Mouse (Mus musculus): Measurements from ENCODE around the gene Arl8a.
A peak's percentile ranks its signal among the peaks of the same experiment; 100 is the strongest.
"Not testable (repeated sequence)": the region's sequence is repeated elsewhere in the genome, so short reads cannot be mapped to it uniquely, and the experiment has no call there.

Gene Arl8a

DNA sequence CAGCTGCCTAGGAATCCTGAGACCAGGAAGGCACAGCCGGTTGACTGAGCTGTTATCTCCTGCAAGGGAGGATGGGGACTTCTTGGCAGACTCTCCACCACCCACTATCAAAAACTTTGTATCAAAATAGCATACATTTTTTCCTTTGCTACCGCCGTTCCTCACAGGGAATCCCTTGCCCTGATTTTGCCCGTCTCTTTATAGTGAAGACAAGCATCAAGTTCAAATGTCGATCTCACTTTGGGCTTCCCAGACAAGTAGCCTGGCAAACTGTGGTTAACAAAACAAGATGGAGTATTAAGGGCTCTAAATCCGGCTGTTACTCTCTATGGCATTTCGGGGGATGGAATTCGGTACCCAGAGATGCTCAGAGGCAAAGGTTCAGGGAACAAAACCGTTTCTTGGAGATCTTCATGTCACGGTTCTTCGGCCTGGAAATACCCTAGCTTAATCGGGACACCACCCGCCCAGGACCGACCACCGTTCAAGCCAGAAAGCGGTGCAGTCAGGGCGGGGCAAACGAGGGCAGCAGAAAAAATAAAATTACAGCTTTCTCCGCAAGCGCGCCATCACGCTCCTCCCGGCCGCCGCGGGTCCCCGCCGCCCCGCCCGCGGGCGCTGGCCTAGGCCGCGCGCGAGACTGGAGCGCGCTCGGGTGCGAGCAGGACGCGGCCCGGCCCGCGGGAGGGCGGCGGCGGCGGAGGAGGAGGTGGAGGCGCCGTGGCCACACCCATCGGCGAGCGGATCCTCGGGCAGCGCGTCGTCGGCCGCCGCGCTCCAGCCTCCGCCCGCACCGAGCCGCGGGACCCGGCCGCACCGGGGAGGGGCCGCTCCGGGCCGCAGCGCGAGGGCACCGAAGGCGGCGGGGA lies at the start of gene Arl8a:
Gene Arl8a, plus strand, starts transcription at position 748 of the 869 bp plus-strand sequence.
- peak; percentile 91 to 96 for DNase-seq

- no peak for DNase-seq
Observed at GRCm38 (mm10) chr1:135097441-135097840, 49.2 kb upstream of the Arl8a start.

DNA sequence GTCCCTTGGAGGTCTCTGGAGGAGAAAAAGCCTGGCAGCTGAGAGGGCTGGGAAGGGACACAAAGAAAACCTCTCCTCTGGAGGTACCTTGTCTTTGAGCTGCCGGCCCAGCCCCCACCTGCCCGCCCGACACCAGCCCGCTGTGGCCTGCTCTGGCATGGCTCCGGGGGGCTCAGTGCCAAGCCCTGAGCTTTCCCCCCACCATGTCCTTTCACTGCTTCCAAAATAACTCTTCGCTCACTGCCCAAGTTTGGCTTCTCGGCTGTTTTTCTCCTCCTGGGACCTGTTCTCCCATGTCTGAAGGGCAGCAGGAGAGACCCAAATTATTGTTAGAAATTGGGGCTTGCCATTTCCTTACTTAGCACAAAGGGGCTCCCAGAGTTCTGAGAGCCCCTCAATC lies 48.2 kb upstream of the Arl8a start:
- peak; percentile 36 to 65 for DNase-seq

DNA sequence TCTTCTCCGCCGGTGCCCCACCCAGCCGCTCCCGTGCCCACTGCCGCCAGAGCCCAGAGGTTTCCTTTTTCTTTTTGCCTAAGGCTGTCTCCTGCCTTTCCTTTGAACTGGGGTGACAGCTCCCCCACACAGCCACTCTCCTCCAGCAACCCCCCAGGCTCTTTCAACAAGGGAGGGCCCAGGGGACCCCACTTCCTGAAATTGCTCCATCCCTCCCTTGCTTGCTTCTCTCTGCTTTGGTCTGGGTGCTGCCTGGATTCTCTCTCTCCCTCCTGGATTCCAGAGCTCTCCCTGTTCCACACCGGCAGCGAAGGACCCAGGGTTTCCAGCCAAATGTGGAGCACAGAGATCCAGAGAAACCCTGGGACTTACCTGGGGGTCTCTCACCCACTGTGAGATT lies 46.2 kb upstream of the Arl8a start:
- DNase-seq: no peak

GRCm38 (mm10) chr1:135105124-135105523 lies 41.5 kb upstream of the Arl8a start, which contains the start of gene Lgr6:
Gene Lgr6, minus strand, starts transcription at chr1:135105276.
- DNase-seq: no peak

DNA sequence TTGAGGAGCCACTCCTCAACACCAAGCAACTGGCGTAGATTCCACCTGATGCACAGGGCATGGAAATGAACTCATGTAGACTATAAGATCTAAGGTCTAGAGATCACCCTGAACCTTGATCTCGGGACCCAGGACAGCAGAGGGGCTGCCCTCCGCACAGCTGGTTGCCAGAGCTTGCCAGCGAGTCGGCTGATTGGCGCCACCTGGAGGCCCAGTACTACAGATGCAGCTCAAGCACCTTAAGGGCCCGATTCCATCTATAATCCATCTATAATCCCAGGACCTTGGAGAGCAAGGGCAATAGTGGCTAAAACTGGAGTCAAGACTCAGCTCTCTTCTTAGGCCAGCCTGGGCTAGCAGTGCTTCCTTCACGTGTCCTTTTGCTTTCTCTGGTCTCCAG lies 40.7 kb upstream of the Arl8a start:
- DNase-seq: peak; percentile 46 to 71

GRCm38 (mm10) chr1:135108611-135109010 lies 38.0 kb upstream of the Arl8a start:
- peak; percentile 43 to 67 for DNase-seq

- DNase-seq: peak; percentile 80 to 88
Observed at GRCm38 (mm10) chr1:135110075-135110474, 36.5 kb upstream of the Arl8a start.

GRCm38 (mm10) chr1:135111271-135111670 lies 35.4 kb upstream of the Arl8a start:
- DNase-seq: not testable (repeated sequence)

DNA sequence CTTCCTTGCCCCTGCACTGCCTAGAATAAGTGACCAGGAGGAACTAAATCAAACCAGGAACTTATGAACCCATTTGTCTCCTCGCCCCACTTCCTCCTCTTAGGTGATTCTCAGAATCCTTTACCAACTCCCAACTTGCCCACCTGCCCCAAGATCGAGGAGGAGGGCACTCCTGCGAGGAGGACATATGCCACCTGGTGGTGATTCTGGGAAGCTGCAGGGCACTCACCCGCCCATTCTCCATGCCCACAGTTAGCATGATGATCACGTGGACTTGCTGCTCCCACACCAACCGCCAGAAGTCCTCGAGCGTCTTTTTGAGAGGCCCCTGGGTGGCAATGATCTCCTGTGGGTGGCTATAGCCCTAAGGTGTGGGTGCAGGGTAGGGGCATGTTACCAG lies 34.0 kb upstream of the Arl8a start:
- DNase-seq: peak; percentile 48 to 67

DNA sequence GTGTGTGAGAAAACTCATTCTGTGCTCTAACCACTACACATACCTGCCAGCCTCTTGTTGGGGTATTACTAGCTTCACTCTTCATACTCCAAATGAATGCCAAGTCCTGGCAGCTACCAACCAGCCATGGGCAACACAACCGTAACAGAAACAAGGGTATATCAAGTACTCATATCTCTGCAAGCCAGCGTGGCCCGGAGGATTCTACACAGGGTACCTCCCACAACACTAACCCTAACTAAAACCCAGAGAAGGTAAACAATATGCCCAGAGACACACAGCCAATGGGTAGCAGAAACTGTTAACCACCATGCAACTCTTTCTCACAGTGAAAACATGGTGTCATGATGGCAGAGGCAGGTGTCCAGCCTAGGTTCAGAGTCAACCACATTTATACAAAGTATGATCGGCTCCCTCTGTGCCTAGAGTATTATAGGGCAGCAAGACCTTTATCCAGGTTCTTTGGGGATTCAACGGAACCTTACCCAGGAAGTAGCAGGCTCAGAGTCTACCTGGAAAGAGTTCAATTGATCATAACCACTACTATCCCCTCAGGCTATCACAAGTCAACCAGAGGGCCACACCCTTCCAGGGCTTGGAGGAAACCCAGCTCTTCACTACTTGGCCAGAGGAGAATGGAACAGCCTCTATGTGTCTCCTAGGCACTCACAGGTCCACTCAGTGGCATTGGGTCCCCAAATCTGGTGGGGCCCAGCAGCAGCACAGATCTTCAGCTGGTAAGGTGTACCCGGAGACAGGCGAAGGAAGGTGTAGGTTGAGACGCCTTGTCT lies 21.9 kb upstream of the Arl8a start:
- DNase-seq: no peak

GRCm38 (mm10) chr1:135125990-135126389 lies 20.6 kb upstream of the Arl8a start:
- DNase-seq: peak in 1 of 2 experiments; percentile 33

- no peak for DNase-seq
Observed at GRCm38 (mm10) chr1:135126443-135127027, 20.1 kb upstream of the Arl8a start.

DNA sequence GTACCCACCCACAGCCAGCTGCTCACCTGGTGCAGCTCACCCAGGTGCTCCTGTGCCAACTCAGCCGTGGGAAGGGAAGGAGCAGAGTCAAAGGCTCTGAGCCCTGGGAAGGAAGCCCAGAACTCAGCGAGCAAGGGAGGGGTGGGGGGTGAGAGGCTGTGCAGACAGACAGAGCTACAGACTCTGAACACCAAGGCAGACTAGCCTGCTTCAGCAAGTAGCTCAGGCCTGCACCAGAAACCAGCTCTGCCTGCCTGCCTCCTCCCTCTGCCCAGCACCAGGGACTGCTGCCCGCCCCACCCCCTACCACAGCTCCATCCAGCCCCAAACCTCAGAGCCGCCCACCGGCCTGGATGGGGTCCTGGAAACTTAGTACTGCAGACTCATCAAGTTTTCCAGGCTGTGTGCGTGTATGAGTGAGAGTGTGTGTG lies 18.6 kb upstream of the Arl8a start:
- no peak for DNase-seq

GRCm38 (mm10) chr1:135128986-135129385 lies 17.6 kb upstream of the Arl8a start:
- no peak for DNase-seq

DNA sequence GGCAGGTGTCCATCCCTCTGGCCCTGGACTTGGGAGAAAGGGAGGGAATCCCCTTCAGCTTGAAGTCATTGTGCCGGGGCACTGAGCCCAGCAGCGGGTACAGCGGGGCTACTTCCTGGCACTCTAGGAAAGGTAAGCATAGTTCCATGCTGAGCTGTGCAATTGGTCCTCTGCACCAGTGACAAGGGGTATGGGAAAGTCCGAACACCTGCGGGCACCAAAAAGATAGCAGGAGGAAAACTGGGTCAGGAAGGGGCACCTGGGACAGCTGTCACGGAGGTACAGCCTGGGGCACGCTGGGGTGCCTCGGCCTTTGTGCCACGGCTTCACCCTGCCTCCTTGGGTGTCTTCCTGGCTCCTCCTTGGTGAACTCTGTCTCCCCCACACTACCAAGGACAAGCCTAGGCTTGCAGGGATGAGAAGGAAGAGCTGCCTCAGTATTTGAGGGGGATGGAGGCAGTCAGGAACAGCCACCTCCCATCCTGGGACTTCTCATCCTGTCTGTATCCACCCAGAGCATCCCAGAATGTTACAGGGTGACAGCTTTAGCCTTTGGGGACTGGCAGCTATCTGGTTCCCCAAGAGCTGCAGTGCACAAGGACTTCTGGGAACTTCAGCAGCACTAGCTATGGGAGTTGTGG lies 17.0 kb upstream of the Arl8a start:
- no peak for DNase-seq

GRCm38 (mm10) chr1:135130376-135131018 lies 16.1 kb upstream of the Arl8a start:
- DNase-seq: no peak

GRCm38 (mm10) chr1:135131034-135131433 lies 15.6 kb upstream of the Arl8a start:
- no peak for DNase-seq

DNA sequence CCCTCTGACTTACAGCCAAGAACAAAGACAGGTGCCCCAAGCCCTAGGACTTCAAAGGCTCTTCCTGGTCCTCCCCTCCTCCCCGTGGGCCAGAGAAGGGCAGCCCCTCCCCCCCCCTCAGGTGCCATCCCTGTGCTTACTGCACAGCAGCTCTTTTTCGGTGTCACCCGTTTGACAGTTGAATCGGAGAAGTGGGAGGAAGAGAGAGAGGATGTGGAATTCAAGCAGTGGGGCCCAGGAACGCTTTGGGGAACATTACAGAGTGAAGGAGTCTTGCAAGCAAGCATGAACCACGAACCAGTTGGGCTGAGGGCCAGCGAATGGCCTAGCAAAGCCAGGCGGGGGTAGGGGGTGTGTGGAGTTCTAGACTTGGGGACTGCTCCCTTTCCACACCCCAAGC lies 15.1 kb upstream of the Arl8a start:
- no peak for DNase-seq

DNA sequence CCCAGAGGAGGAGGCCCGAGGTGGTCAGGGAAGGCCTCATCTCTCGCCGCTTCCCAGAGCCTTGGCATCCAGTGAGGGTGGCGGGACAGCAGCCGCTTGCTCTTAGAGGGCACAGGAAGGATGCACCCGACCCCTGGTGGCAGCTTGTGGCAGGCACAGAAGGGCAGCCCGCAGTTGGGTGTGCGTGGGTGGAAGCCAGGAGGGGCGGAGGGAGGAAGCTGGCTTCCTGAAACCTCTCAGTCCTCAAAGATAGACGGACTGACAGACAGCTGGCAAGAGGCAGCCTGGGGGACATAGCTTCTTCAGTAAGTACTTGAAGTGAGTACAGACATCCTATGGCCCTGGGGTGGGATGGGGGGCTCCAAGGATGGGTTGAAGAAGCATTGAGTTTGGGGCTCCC lies 14.2 kb upstream of the Arl8a start, which contains the start of gene Ptpn7:
Gene Ptpn7, plus strand, starts transcription at position 228 of the 400 bp plus-strand sequence.
- peak; percentile 68 to 80 for DNase-seq

- no peak for DNase-seq
Observed at GRCm38 (mm10) chr1:135132893-135133369, 13.7 kb upstream of the Arl8a start.
